Mouse (Mus musculus) liver, embryonic 15.5 days (tissue): Measurements from ENCODE around the gene Ephb1. TPM values are rescaled to one million over a fixed set of nuclear protein-coding genes. Genes with fewer than 3 reads are reported as not detected.
A peak's percentile ranks its signal among the peaks of the same experiment; 100 is the strongest.

Experiments used
- ATAC-seq: fragments of 200-750 bp; cut with Nextera tagmentation; 2 replicates; pipeline ENCODE4 v1.8.0; 2017; ENCODE audit warnings: moderate number of reproducible peaks, mild to moderate bottlenecking, moderate library complexity; ENCODE audit not compliant: insufficient read depth
- H3K27ac ChIP-seq: fragments of 300-500 bp; sonication (generic); replicated peaks from 2 replicates; pipeline ENCODE4 v1.5.1; 2015; ENCODE audit warnings: mild to moderate bottlenecking, inconsistent platforms
- H3K27me3 ChIP-seq: fragments of 300-500 bp; sonication (generic); 2 replicates; pipeline ENCODE4 v1.6.1; 2015; ENCODE audit warnings: mild to moderate bottlenecking, inconsistent platforms
- H3K36me3 ChIP-seq: fragments of 300-500 bp; sonication (generic); replicated peaks from 2 replicates; pipeline ENCODE4 v1.6.1; 2015; ENCODE audit warnings: moderate library complexity, mild to moderate bottlenecking, inconsistent platforms
- H3K4me1 ChIP-seq: fragments of 300-500 bp; sonication (generic); replicated peaks from 2 replicates; pipeline ENCODE4 v1.6.1; 2015; ENCODE audit warnings: inconsistent platforms
- H3K4me2 ChIP-seq: fragments of 300-500 bp; sonication (generic); 2 replicates; pipeline ENCODE4 v1.6.1; 2015; ENCODE audit warnings: moderate library complexity, mild to moderate bottlenecking, inconsistent platforms
- H3K4me3 ChIP-seq: fragments of 300-500 bp; sonication (generic); replicated peaks from 2 replicates; pipeline ENCODE4 v1.5.1; 2015; ENCODE audit warnings: mild to moderate bottlenecking, inconsistent platforms
- H3K9ac ChIP-seq: fragments of 300-500 bp; sonication (generic); 2 replicates; pipeline ENCODE4 v1.6.1; 2015; ENCODE audit warnings: moderate library complexity, mild to moderate bottlenecking, inconsistent platforms
- H3K9me3 ChIP-seq: fragments of 300-500 bp; sonication (generic); replicated peaks from 2 replicates; pipeline ENCODE4 v1.6.1; 2016; ENCODE audit warnings: inconsistent platforms
- WGBS: fragments of 180-500 bp; shearing (Covaris S2); methylation state at CpG from one replicate; pipeline ENCODE4 v1.1.7; 2015; ENCODE audit warnings: mixed read lengths; ENCODE audit not compliant: insufficient replicate concordance; 5-methylcytosine and 5-hydroxymethylcytosine counted together
- polyA plus RNA-seq: library from polyadenylated mRNA; unstranded; fragments of >200 nt; fragmentation: Nextera tagmentation; extraction: Ambion mirVana; gene quantifications from 2 replicates; pipeline ENCODE4 v1.2.1, GENCODE M21; 2015

Gene Ephb1
- polyA plus RNA-seq, 1 experiment from 2014 or later: 0.20 TPM

GRCm38 (mm10) chr9:101976884-101977465, 377.5 kb downstream of the Ephb1 start:
- Histone ChIP-seq H3K36me3 (no peaks in the 10 kb centered on the region), H3K4me2 (no peak overlapping the region)
- no peak for ATAC-seq

DNA sequence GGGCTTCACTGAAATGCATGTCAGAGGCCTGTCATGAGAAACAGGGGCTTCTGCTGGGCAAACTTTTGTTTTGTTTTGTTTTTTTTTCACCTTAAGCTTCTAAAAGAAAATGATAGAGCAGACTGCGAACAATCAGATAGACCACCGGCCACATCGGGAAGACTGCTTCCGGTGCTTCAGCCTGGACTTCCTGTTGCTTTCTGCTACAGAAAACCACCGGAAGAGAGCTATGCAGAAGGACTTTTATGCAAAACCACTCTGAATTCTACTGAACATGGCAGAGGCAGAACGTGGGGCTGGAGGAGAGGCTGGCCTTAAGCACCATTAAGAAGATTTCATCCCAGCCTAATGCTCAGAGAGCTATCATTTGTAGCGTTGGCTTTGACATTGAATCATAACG, 382.2 kb downstream of the Ephb1 start:
- no peak overlapping the region for H3K9ac ChIP-seq
- peaks cover 8% of the 10 kb centered on the region for H3K27me3 ChIP-seq
- no peaks in the 10 kb centered on the region for H3K9me3 ChIP-seq
- WGBS: 20% methylated on average over 8 of the region's 8 CpGs
- H3K4me2 ChIP-seq: no peak overlapping the region
- no peaks in the 10 kb centered on the region for H3K4me1 ChIP-seq
- no peak for ATAC-seq
- H3K36me3 ChIP-seq: no peaks in the 10 kb centered on the region
- no peak overlapping the region for H3K27ac ChIP-seq
- no peak overlapping the region for H3K4me3 ChIP-seq

More at GRCm38 (mm10) chr9:101976884-101977465, 377.5 kb downstream of the Ephb1 start:
- no peak overlapping the region for H3K4me3 ChIP-seq
- no peaks in the 10 kb centered on the region for H3K9me3 ChIP-seq
- no peak overlapping the region for H3K27ac ChIP-seq
- H3K9ac ChIP-seq: no peak overlapping the region
- no peaks in the 10 kb centered on the region; the same call in 1 of the 2 replicates for H3K27me3 ChIP-seq
- 82% methylated on average over 4 of the region's 4 CpGs for WGBS
- no peaks in the 10 kb centered on the region for H3K4me1 ChIP-seq

DNA sequence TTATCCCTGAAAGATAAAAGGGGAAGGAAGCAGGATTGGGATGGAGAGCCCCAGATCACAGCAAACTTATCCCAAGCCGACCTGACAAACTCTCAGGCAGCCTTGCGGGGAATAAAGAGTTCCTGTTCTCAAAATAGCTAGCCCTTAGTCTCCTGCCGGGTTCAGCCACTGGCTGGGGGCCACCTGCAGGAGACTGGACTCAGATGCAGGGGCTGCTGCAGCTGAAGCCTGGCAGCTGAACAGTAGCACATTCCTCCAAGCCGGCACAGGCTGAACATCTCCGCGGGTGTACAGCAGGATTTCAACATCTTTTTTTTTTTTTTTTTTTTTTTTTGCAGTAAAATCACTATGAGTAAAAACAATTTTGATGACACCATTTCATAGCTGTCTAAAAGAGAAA, 382.7 kb downstream of the Ephb1 start:
- H3K36me3 ChIP-seq: no peaks in the 10 kb centered on the region
- WGBS: 15% methylated on average over 6 of the region's 6 CpGs
- no peak overlapping the region for H3K4me3 ChIP-seq
- H3K27ac ChIP-seq: no peak overlapping the region
- no peak for ATAC-seq
- no peak overlapping the region for H3K4me2 ChIP-seq
- no peaks in the 10 kb centered on the region for H3K4me1 ChIP-seq
- H3K27me3 ChIP-seq: peaks cover 8% of the 10 kb centered on the region
- no peaks in the 10 kb centered on the region for H3K9me3 ChIP-seq
- H3K9ac ChIP-seq: no peak overlapping the region

DNA sequence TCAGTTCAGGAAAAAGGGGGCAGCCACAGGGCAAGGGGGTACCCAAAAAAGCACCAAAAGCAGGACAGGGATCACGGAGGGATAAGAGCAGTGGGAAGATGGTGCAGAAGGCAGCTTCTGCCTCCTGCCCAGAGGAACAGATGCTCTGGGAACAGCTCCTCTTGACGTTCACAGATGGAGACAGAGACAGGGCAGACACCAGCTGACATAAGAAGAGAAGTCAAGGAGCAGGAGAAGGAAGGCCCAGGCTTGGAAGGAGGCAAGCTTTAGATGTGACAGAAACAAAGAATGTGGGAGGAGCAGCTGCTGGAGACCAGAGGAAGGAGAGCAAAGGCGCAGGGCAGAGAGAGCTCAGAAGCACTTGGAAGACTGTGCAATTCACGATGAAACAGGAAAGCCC, 398.3 kb downstream of the Ephb1 start:
- 0 out of 2 replicates have a peak, but pooled peaks cover 2% of the 10 kb centered on the region for H3K27me3 ChIP-seq
- no peaks in the 10 kb centered on the region for H3K9me3 ChIP-seq
- no peaks in the 10 kb centered on the region for H3K36me3 ChIP-seq
- ATAC-seq: no peak
- H3K27ac ChIP-seq: no peak overlapping the region
- no peak overlapping the region for H3K4me2 ChIP-seq
- WGBS: 29% methylated on average over 4 of the region's 4 CpGs
- no peaks in the 10 kb centered on the region for H3K4me1 ChIP-seq
- H3K4me3 ChIP-seq: no peak overlapping the region
- H3K9ac ChIP-seq: no peak overlapping the region

DNA sequence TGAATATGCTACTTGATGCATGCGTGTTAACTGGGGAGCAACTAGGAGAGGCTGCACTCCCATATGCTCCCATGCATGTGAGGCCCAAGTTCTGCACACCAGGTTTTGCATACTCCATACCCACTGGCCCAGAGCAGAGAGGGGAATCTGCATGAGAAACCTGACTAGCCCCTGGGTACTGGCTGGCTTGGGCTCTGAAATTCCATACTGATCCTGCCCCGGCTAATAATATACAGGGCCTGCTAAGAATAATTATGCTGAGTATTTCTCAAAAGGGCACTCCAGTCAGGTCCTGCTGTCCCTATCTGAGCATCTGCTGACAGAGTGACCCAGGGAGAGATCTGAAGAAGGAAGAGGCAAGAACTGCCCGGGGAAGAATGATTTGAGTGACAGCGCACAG, 400.0 kb downstream of the Ephb1 start:
- Histone ChIP-seq H3K27me3 (0 out of 2 replicates have a peak, but pooled peaks cover 2% of the 10 kb centered on the region), H3K4me3 (no peak overlapping the region), H3K9me3 (no peaks in the 10 kb centered on the region), H3K27ac (no peak overlapping the region), H3K4me1 (no peaks in the 10 kb centered on the region), H3K4me2 (no peak overlapping the region), H3K36me3 (no peaks in the 10 kb centered on the region), H3K9ac (no peak overlapping the region)
- no peak for ATAC-seq
- 61% methylated on average over 4 of the region's 4 CpGs for WGBS

DNA sequence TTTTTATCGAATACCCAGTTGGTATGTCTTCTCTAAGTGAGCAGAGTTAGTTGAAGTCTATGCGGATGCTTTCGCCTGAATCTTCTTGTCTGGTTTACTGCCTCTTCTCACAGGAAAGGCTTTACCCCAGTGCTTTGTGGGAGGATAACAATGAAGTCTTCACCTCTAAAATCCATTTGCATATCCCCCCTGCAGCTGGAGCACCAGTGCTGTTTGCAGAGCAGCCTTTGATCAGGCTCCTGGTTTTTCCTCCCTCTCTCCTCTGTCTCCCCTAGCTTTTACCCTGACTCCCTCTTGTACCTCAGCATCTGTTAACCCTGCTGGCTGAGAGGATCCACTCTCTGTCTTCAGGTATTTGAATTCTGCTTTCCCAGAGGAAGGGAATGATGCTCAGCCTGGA, 404.4 kb downstream of the Ephb1 start:
- Histone ChIP-seq H3K27me3 (no peaks in the 10 kb centered on the region), H3K4me2 (no peak overlapping the region), H3K4me3 (no peak overlapping the region), H3K9me3 (no peaks in the 10 kb centered on the region), H3K36me3 (no peaks in the 10 kb centered on the region), H3K27ac (no peak overlapping the region), H3K4me1 (peaks cover 14% of the 10 kb centered on the region; the same call in 1 of the 2 replicates), H3K9ac (no peak overlapping the region)
- 20% methylated on average over 3 of the region's 3 CpGs for WGBS
- ATAC-seq: no peak

GRCm38 (mm10) chr9:101945814-101946213, 408.7 kb downstream of the Ephb1 start:
- WGBS: 30% methylated on average over 4 of the region's 4 CpGs
- H3K4me2 ChIP-seq: no peak overlapping the region
- no peaks in the 10 kb centered on the region for H3K9me3 ChIP-seq
- peaks cover 15% of the 10 kb centered on the region; the same call in 1 of the 2 replicates for H3K4me1 ChIP-seq
- no peak overlapping the region for H3K27ac ChIP-seq
- H3K36me3 ChIP-seq: no peaks in the 10 kb centered on the region
- H3K4me3 ChIP-seq: no peak overlapping the region
- no peaks in the 10 kb centered on the region for H3K27me3 ChIP-seq
- peak; percentile 83 for ATAC-seq
- H3K9ac ChIP-seq: no peak overlapping the region

DNA sequence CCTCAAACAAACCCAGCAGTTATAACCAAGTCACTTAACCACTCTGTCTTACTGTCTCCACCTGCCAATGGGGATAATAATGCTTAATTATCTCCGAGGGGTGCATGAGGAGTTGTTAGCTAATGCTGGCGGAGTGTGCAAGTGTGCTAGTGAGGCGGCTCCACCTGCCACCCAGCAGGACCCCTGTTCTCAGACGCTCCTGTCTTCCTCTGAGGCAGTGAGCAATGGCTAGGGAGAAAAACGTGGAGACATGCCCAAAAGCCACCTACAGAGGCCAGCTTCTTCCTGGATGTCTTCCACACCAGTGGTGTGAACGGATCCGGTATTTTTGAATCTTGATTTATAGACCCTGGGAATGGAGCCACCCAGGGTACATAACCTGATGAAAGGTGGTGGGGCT, 409.2 kb downstream of the Ephb1 start:
- 55% methylated on average over 7 of the region's 7 CpGs for WGBS

GRCm38 (mm10) chr9:101942058-101942669, 412.3 kb downstream of the Ephb1 start:
- Histone ChIP-seq H3K27ac (no peak overlapping the region), H3K9ac (no peak overlapping the region), H3K4me2 (no peak overlapping the region), H3K4me3 (no peak overlapping the region), H3K36me3 (no peaks in the 10 kb centered on the region), H3K9me3 (no peaks in the 10 kb centered on the region), H3K4me1 (peaks cover 33% of the 10 kb centered on the region), H3K27me3 (no peaks in the 10 kb centered on the region; the same call in 1 of the 2 replicates)
- 57% methylated on average over 9 of the region's 9 CpGs for WGBS
- ATAC-seq: no peak

More for the DNA sequence above, 409.2 kb downstream of the Ephb1 start:
- no peak overlapping the region for H3K9ac ChIP-seq
- H3K27me3 ChIP-seq: no peaks in the 10 kb centered on the region
- H3K27ac ChIP-seq: no peak overlapping the region
- no peak for ATAC-seq
- H3K9me3 ChIP-seq: no peaks in the 10 kb centered on the region
- H3K4me2 ChIP-seq: no peak overlapping the region
- H3K4me1 ChIP-seq: peaks cover 17% of the 10 kb centered on the region
- H3K4me3 ChIP-seq: no peak overlapping the region
- H3K36me3 ChIP-seq: no peaks in the 10 kb centered on the region

GRCm38 (mm10) chr9:101940182-101940581, 414.3 kb downstream of the Ephb1 start:
- Histone ChIP-seq H3K4me1 (peaks cover 20% of the 10 kb centered on the region), H3K9me3 (no peaks in the 10 kb centered on the region), H3K36me3 (no peaks in the 10 kb centered on the region), H3K27me3 (no peaks in the 10 kb centered on the region; the same call in 1 of the 2 replicates), H3K4me3 (no peak overlapping the region), H3K4me2 (no peak overlapping the region), H3K9ac (no peak overlapping the region), H3K27ac (no peak overlapping the region)
- ATAC-seq: peak; percentile 52; the same call in 1 of the 2 replicates
- WGBS: 27% methylated on average over 3 of the region's 3 CpGs

GRCm38 (mm10) chr9:101939006-101939405, 415.5 kb downstream of the Ephb1 start:
- Histone ChIP-seq H3K36me3 (no peaks in the 10 kb centered on the region), H3K4me3 (no peak overlapping the region), H3K9me3 (no peaks in the 10 kb centered on the region), H3K4me1 (peaks cover 19% of the 10 kb centered on the region), H3K27ac (no peak overlapping the region), H3K4me2 (no peak overlapping the region), H3K27me3 (no peaks in the 10 kb centered on the region; the same call in 1 of the 2 replicates), H3K9ac (no peak overlapping the region)
- 74% methylated on average over 5 of the region's 5 CpGs for WGBS
- ATAC-seq: no peak
